Mouse (Mus musculus) left cerebral cortex, postnatal 4 days (tissue): ENCODE results near the gene Gm29094. TPM values are rescaled to one million over a fixed set of nuclear protein-coding genes. Genes with fewer than 3 reads are reported as not detected.
A peak's percentile ranks its signal among the peaks of the same experiment; 100 is the strongest.
"Not testable (repeated sequence)": the region's sequence is repeated elsewhere in the genome, so short reads cannot be mapped to it uniquely, and the experiment has no call there.

Source experiments
- DNase-seq: peaks from one replicate; pipeline ENCODE4 v3.0.0-alpha.2; 2022
- intact Hi-C: fragments of 180-260 bp; cut with DNase I; formaldehyde crosslinking; loops from one replicate; pipeline ENCODE4 v1.15.1; 2025
- total RNA-seq, 2 experiments: library from RNA; stranded (reverse); gene quantifications; 2 replicates each; pipeline ENCODE4 v1.2.3; 2021

The Gm29094 gene
- total RNA-seq, 2 experiments from 2014 or later, result not detected

DNA sequence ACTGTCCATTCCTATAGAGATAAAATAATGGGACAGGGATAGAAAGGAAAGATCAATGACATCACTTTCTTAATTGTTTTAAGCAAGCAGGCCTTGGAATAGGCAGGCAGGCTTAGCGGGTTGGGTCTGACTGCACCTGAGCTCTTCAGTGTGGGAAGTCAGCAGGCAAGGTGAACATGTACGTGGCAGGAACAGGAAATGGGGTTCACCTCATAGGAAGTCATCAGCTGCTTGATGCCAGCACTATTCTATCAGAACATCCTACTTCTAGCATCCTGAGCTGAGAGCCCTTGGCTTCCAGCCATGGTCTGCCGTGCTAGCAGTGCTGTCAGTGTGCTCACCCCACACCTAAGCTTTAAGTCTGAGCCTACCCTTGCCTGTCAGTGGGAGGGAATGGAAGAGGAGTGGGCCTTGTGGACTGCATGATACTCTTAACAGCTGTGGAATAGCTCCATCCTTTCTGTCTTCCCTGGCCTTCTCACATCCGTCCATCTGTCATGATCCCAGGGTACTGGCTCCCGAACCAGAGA is 39.9 kb downstream of the Gm29094 start:
- peak; percentile 27 for DNase-seq
- intact Hi-C loops, result not testable (repeated sequence)

DNA sequence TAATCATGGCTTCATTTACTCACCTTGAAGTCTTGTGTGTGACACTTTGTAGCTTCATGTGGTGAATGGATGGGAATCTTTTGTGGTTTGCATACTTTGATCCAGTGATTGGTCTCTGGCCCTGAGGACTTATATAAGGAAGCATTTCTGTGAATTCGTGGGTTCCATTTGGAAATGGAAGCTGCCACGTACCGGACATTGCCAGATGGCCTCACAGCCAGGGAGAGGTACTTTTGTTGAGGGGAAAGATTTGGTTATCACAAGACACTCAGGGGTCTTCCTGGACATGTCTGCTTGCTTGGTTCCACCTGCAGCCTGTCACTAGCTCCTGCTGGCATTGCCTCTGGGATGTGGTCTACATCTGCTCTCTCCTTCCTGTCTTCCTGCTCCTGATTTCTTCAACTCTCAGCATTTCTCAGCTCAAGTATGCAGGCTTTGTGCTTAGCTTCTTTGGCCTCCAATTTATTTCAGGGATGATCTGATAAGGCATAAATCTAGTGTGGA is 41.4 kb downstream of the Gm29094 start:
- intact Hi-C loops, result not testable (repeated sequence)
- peak; percentile 75 for DNase-seq

DNA sequence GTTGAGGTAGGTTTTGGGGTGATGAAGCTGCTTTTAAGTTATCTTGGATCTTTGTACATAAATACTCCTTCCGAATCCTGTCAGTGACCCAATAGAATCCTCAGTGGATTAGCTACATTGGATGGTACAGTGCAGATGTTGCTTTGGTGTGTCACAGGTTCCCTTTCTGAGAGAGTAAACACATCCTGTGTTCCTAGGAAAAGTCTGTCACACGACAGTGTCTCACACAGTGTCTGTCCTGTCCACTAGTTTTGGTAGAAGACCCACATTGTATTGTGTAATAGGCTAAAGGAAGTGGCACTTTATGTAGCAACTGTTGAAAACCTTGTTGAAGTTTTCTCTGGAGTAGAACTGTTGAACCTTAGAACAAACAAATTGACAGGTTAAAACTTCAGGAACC is 54.2 kb downstream of the Gm29094 start:
- DNase-seq, result no peak
- intact Hi-C loops, result no loop called here

DNA sequence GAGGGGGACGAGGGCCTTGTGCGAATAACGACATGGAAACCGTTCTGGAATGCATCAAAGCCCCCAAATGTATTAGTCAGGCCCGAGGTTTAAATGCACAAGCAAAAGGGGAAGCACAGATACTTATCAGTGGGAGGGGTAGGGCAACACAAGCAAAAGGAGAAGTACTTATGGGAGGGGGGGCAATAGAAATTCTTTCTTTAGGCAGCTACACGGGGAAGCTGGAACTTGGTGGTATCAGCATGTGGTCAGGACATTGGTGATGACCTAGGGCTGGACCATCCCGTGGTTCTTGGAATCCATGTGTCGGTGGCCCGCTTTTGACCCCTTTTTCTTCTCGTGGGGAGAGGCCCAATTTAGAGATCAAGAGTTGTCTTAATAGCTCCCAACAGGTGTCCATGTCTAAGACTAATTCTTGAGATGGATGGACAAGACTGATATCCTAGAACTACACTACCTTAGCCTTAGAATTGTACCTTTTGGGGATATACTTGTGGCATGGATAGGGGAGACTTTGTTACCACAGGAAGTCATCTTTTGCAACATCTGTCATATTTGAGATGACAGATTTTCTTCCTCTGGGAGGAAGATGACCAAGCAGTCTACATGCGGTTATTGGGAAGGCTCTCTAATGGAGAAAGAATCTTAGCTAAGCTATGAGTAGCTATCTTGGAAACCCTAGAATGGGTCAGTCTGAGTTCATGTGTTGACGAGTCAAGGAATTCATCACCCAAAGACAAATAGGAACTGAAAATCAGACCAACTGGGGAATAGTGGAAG is 57.6 kb downstream of the Gm29094 start:
- no peak for DNase-seq
- intact Hi-C loops, result no loop called here

DNA sequence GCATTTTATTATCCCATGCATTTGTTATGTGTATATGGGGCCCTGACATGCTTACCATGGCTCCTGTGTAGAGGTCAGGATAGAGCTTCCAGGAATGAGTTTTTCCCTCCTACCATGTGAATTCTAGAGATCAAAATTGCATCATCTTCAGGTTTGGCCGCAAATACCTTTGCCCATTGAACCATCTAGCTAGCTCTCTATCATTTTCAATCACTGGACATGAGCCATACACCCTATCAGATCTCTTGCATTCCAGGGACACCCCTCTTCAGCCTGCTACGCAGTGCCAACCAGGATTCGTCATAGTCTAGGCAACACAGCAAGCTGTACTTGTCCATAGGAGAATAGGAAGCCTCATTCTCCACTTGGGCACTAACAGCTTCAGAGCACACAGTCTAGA is 64.8 kb downstream of the Gm29094 start:
- intact Hi-C loops, result no loop called here
- DNase-seq, result no peak

DNA sequence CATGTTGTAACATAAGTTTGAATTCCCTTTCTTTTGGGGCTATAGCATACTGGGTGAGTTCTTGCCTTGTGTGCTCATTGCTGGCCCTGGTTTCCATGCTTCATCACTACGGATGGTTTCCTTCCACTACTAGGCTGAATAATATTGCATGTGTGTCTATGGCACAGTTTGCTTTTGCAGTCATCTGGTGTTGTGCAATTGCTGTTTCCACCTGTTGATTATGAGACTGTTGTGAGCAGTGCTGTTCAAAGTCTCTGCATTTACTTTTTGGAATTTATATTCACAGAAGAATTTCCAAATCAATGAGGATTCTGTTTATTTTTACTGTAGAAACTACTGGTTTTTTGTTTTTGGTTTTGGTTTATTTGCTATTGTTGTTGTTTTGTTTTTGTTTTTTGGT is 65.4 kb downstream of the Gm29094 start:
- intact Hi-C loops, result no loop called here
- no peak for DNase-seq

Other genes starting within 250 kb of the Gm29094 start
- not detected for gene Bcl2a1a, start 242.5 kb upstream of the Gm29094 start, total RNA-seq
- not detected for gene Trim43b, start 106.5 kb upstream of the Gm29094 start, total RNA-seq
- gene Bcl2a1b, start 170 bp upstream of the Gm29094 start, total RNA-seq, result under 1 TPM in 1 of 2 experiments, not detected in 1; 0.77 TPM
- 10 to 100 TPM; 30.0 to 32.6 TPM for gene Mthfs, start 11.3 kb downstream of the Gm29094 start, total RNA-seq